Mouse (Mus musculus) brain, embryonic 14.5 days (tissue): ENCODE data around the gene Cwc22.
A peak's percentile ranks its signal among the peaks of the same experiment; 100 is the strongest.

Source experiments
- CTCF ChIP-seq: fragments of 200-500 bp; IDR thresholded peaks from 2 replicates; pipeline ENCODE4 v1.5.1; 2012; ENCODE audit warnings: inconsistent platforms, mild to moderate bottlenecking, moderate library complexity, borderline replicate concordance; ENCODE audit not compliant: insufficient read depth, insufficient read length; ENCODE audit errors: extremely low read depth
- POLR2A ChIP-seq: fragments of 200-500 bp; IDR thresholded peaks from 2 replicates; pipeline ENCODE4 v1.6.1; 2012; ENCODE audit warnings: mild to moderate bottlenecking, inconsistent platforms, borderline replicate concordance; ENCODE audit not compliant: poor library complexity, insufficient read depth, insufficient read length, severe bottlenecking; ENCODE audit errors: extremely low read depth

GRCm38 (mm10) chr2:77945596-77946485, at the start of gene Cwc22:
- TF ChIP-seq POLR2A, result 0 out of 2 replicates have a peak, but pooled peaks have one; percentile 30
- no peak for TF ChIP-seq CTCF
